Mouse (Mus musculus): Measurements from ENCODE around the gene Fgf8. TPM values are rescaled to one million over a fixed set of nuclear protein-coding genes. Genes with fewer than 3 reads are reported as not detected.

Gene Fgf8
- total RNA-seq (2021), result not detected

- intact Hi-C loops (cut with DNase I), result no loop called here
- DNase-seq (ENCODE audit: low spot score), result no peak
Measured at GRCm38 (mm10) chr19:45742218-45742983, at the start of gene Fgf8. TSS of gene Fgf8 (minus strand) at chr19:45742915.

- intact Hi-C loops (cut with DNase I), result no loop called here
- DNase-seq (ENCODE audit: low spot score), result no peak
Measured at GRCm38 (mm10) chr19:45792404-45792803, 49.7 kb upstream of the Fgf8 start.

- DNase-seq (ENCODE audit: low spot score), result no peak
- intact Hi-C loops (cut with DNase I), result no loop called here
Measured at GRCm38 (mm10) chr19:45789888-45790874, 47.5 kb upstream of the Fgf8 start.

GRCm38 (mm10) chr19:45789365-45789764 is 46.6 kb upstream of the Fgf8 start:
- DNase-seq (ENCODE audit: low spot score), result no peak
- intact Hi-C loops (cut with DNase I), result no loop called here

- DNase-seq (ENCODE audit: low spot score), result no peak
- intact Hi-C loops (cut with DNase I), result no loop called here
Measured at GRCm38 (mm10) chr19:45788337-45788736, 45.6 kb upstream of the Fgf8 start.

GRCm38 (mm10) chr19:45787450-45787849 is 44.7 kb upstream of the Fgf8 start:
- no peak for DNase-seq (ENCODE audit: low spot score)
- intact Hi-C loops (cut with DNase I), result no loop called here

GRCm38 (mm10) chr19:45785470-45785869 is 42.8 kb upstream of the Fgf8 start:
- DNase-seq (ENCODE audit: low spot score), result no peak
- intact Hi-C loops (cut with DNase I), result no loop called here

GRCm38 (mm10) chr19:45783933-45784576 is 41.3 kb upstream of the Fgf8 start:
- intact Hi-C loops (cut with DNase I), result loop anchor here (2.0 kb wide), 1 partner anchor 35 kb away; the partner anchor contains the start of gene Npm3
- DNase-seq (ENCODE audit: low spot score), result no peak

GRCm38 (mm10) chr19:45783181-45783932 is 40.6 kb upstream of the Fgf8 start, which contains the start of gene Mgea5:
TSS of gene Mgea5 (minus strand) at chr19:45783837.
- intact Hi-C loops (cut with DNase I), result loop anchor here (2.0 kb wide), 1 partner anchor 35 kb away; the partner anchor contains the start of gene Npm3
- peak; percentile 98 for DNase-seq (ENCODE audit: low spot score)

- peak; percentile 59 for DNase-seq (ENCODE audit: low spot score)
- intact Hi-C loops (cut with DNase I), result loop anchor here (2.0 kb wide), 1 partner anchor 34 kb away; the partner anchor contains the start of gene Npm3
Measured at GRCm38 (mm10) chr19:45782315-45783001, 39.7 kb upstream of the Fgf8 start.

GRCm38 (mm10) chr19:45781676-45782075 is 39.0 kb upstream of the Fgf8 start:
- DNase-seq (ENCODE audit: low spot score), result no peak
- intact Hi-C loops (cut with DNase I), result loop anchor here (2.0 kb wide), 1 partner anchor 33 kb away; the partner anchor contains the start of gene Npm3

GRCm38 (mm10) chr19:45780350-45780915 is 37.7 kb upstream of the Fgf8 start:
- DNase-seq (ENCODE audit: low spot score), result no peak
- intact Hi-C loops (cut with DNase I), result no loop called here

GRCm38 (mm10) chr19:45775486-45775885 is 32.8 kb upstream of the Fgf8 start:
- intact Hi-C loops (cut with DNase I), result no loop called here
- no peak for DNase-seq (ENCODE audit: low spot score)

- no peak for DNase-seq (ENCODE audit: low spot score)
- intact Hi-C loops (cut with DNase I), result no loop called here
Measured at GRCm38 (mm10) chr19:45771501-45771900, 28.8 kb upstream of the Fgf8 start.

GRCm38 (mm10) chr19:45760810-45761209 is 18.1 kb upstream of the Fgf8 start:
- DNase-seq (ENCODE audit: low spot score), result no peak
- intact Hi-C loops (cut with DNase I), result no loop called here

GRCm38 (mm10) chr19:45758671-45759070 is 16.0 kb upstream of the Fgf8 start:
- no peak for DNase-seq (ENCODE audit: low spot score)
- intact Hi-C loops (cut with DNase I), result no loop called here

GRCm38 (mm10) chr19:45753551-45753950 is 10.8 kb upstream of the Fgf8 start:
- intact Hi-C loops (cut with DNase I), result no loop called here
- no peak for DNase-seq (ENCODE audit: low spot score)

- no peak for DNase-seq (ENCODE audit: low spot score)
- intact Hi-C loops (cut with DNase I), result no loop called here
Measured at GRCm38 (mm10) chr19:45751881-45752280, 9.2 kb upstream of the Fgf8 start.
